Mouse (Mus musculus) E14TG2a.4 (cell line): Measurements from ENCODE around the gene Hs3st4.
A peak's percentile ranks its signal among the peaks of the same experiment; 100 is the strongest.

Experiments used
- H3K27me3 ChIP-seq: 2 replicates; pipeline ENCODE4 v1.6.1; 2014; ENCODE audit warnings: low read length, control low read depth; ENCODE audit not compliant: insufficient read depth
- H3K36me3 ChIP-seq: 2 replicates; pipeline ENCODE4 v1.6.1; 2014; ENCODE audit warnings: low read length, control low read depth; ENCODE audit not compliant: insufficient read depth
- H3K4me1 ChIP-seq: replicated peaks from 2 replicates; pipeline ENCODE4 v1.6.1; 2014; ENCODE audit warnings: low read depth, low read length, control low read depth
- H3K4me3 ChIP-seq: replicated peaks from 2 replicates; pipeline ENCODE4 v1.5.1; 2014; ENCODE audit warnings: mild to moderate bottlenecking, low read length
- H3K9me3 ChIP-seq: 2 replicates; pipeline ENCODE4 v1.6.1; 2014; ENCODE audit warnings: low read length, control low read depth
- CTCF ChIP-seq: conservative IDR thresholded peaks from 2 replicates; pipeline ENCODE4 v1.5.1; 2014; ENCODE audit warnings: low read length
- NANOG ChIP-seq: IDR thresholded peaks from 2 replicates; pipeline ENCODE4 v1.6.1; 2014; ENCODE audit warnings: borderline replicate concordance, low read length, mixed read lengths
- POU5F1 ChIP-seq: IDR thresholded peaks from 2 replicates; pipeline ENCODE4 v1.6.1; 2014; ENCODE audit warnings: low read length, borderline replicate concordance

Gene Hs3st4

DNA sequence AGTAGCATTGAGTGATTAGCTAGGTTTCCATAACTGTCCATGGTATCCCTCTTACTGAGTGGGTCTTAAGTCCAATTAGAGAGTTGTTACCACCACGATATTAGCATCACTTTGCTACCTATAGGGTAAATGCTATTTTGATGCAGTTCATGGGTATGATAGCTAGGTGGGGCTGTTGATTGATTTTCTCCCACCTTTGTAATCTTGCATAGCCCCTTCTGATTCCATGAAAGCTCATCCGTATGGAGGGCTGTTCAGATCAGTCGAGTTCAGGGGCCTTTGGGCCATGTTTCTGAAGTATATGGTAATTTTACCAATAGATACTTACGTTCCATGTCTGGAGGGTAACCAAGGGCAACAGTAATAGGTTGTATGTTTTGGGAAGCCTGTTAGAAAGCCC is 400.8 kb downstream of the Hs3st4 start:
- H3K27me3 ChIP-seq, result no peaks in the 10 kb centered on the region
- no peaks in the 10 kb centered on the region for H3K36me3 ChIP-seq
- TF ChIP-seq CTCF, result peak; percentile 46
- no peak for TF ChIP-seq NANOG
- no peak for TF ChIP-seq POU5F1
- H3K4me3 ChIP-seq, result no peak overlapping the region
- H3K4me1 ChIP-seq, result no peaks in the 10 kb centered on the region
- H3K9me3 ChIP-seq, result no peaks in the 10 kb centered on the region

DNA sequence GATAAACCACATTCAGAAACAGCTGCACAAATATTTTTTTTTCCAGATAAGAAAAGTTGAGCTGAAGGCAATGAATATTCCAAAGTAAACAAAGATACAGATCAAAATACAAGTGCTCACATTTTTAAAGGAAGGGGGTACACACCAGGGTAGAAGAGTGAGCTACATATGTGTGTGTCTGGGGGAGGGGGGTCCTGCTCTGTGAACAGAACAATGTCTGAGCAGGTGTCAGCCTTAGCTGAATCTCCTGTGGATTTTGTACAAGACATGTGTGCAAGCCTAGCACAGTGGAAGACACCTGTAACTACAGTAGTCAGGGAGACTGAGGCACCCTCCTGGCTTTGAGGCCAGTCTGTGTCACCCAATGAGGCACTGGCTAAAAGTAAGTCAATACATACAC is 416.5 kb downstream of the Hs3st4 start:
- no peaks in the 10 kb centered on the region for H3K4me1 ChIP-seq
- no peak for TF ChIP-seq CTCF
- no peak for TF ChIP-seq POU5F1
- no peak for TF ChIP-seq NANOG
- no peaks in the 10 kb centered on the region for H3K36me3 ChIP-seq
- H3K4me3 ChIP-seq, result no peak overlapping the region
- H3K9me3 ChIP-seq, result no peaks in the 10 kb centered on the region
- H3K27me3 ChIP-seq, result no peaks in the 10 kb centered on the region

DNA sequence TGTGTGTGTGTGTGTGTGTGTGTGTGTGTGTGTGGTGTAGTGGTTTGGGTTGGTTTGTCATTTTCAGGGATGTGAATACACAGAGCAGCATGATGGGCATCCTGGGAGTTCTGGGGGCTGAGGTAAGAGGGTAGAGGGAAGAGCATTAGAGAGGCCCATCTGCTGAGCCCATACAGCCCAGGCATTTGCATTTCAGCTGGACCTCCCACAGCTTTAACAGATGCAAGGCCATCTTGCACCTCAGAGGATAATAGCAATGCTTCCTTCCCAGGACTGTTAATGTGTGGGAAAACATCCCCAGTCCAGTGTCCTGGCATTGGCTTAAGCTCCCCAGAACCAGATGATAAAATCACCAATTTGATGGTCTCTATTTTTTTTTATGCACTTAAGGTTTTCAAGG is 444.3 kb downstream of the Hs3st4 start:
- Histone ChIP-seq H3K36me3 (no peaks in the 10 kb centered on the region), H3K4me3 (no peak overlapping the region), H3K27me3 (no peaks in the 10 kb centered on the region), H3K9me3 (peaks cover 9% of the 10 kb centered on the region; the same call in 1 of the 2 replicates), H3K4me1 (no peaks in the 10 kb centered on the region)
- no peak for TF ChIP-seq CTCF
- no peak for TF ChIP-seq NANOG
